Mouse (Mus musculus): Measurements from ENCODE around the gene 1700029I15Rik. TPM values are rescaled to one million over a fixed set of nuclear protein-coding genes. Genes with fewer than 3 reads are reported as not detected.

1700029I15Rik gene
- polyA plus RNA-seq, 1 experiment from 2014 or later = 1.7 TPM

GRCm38 (mm10) chr2:92430723-92431541 lies 48.6 kb downstream of the 1700029I15Rik start:
- peak overlapping the region; percentile 60 for H3K27ac ChIP-seq (ENCODE audit: poor library complexity, severe bottlenecking)
- H3K9me3 ChIP-seq (replicated peaks) = no peaks in the 10 kb centered on the region
- H3K4me3 ChIP-seq = peak overlapping the region; percentile 88
- H3K4me2 ChIP-seq = peak overlapping the region; percentile 89
- 56% methylated on average over 21 of the region's 21 CpGs for WGBS
- ATAC-seq (ENCODE audit: insufficient number of reproducible peaks, low FRiP score) = peak; percentile 34
- H3K9ac ChIP-seq = peak overlapping the region; percentile 91
- H3K36me3 ChIP-seq = peaks cover 7% of the 10 kb centered on the region; the same call in 1 of the 2 replicates
- H3K27me3 ChIP-seq (replicated peaks) = no peaks in the 10 kb centered on the region
- peaks cover 74% of the 10 kb centered on the region for H3K4me1 ChIP-seq (replicated peaks)

- H3K4me1 ChIP-seq (replicated peaks) = peaks cover 68% of the 10 kb centered on the region
- 0 out of 2 replicates have a peak, but pooled peaks cover under 1% of the 10 kb centered on the region for H3K36me3 ChIP-seq
- peak overlapping the region; percentile 91 for H3K9ac ChIP-seq
- no peaks in the 10 kb centered on the region for H3K9me3 ChIP-seq (replicated peaks)
- peak overlapping the region; percentile 60; the same call in 1 of the 2 replicates for H3K27ac ChIP-seq (ENCODE audit: poor library complexity, severe bottlenecking)
- 34% methylated on average over 11 of the region's 11 CpGs for WGBS
- H3K27me3 ChIP-seq (replicated peaks) = no peaks in the 10 kb centered on the region
- peak overlapping the region; percentile 88 for H3K4me3 ChIP-seq
- no peak for ATAC-seq (ENCODE audit: insufficient number of reproducible peaks, low FRiP score)
- peak overlapping the region; percentile 89 for H3K4me2 ChIP-seq
These were observed 49.4 kb downstream of the 1700029I15Rik start for GRCm38 (mm10) chr2:92431611-92432179.

GRCm38 (mm10) chr2:92432299-92433295 lies 50.3 kb downstream of the 1700029I15Rik start:
- Histone ChIP-seq H3K27ac (ENCODE audit: poor library complexity, severe bottlenecking) (no peak overlapping the region), H3K4me1 (replicated peaks) (peaks cover 59% of the 10 kb centered on the region), H3K36me3 (no peaks in the 10 kb centered on the region), H3K9ac (peak overlapping the region; percentile 91), H3K9me3 (replicated peaks) (no peaks in the 10 kb centered on the region), H3K4me2 (peak overlapping the region; percentile 89), H3K4me3 (peak overlapping the region; percentile 88), H3K27me3 (replicated peaks) (no peaks in the 10 kb centered on the region)
- ATAC-seq (ENCODE audit: insufficient number of reproducible peaks, low FRiP score) = no peak
- 48% methylated on average over 17 of the region's 17 CpGs for WGBS

- Histone ChIP-seq H3K4me3 (peak within 1 kb of the TSS; percentile 88), H3K27ac (ENCODE audit: poor library complexity, severe bottlenecking) (peak within 1 kb of the TSS; percentile 61), H3K4me1 (replicated peaks) (peaks cover 47% of the 10 kb centered on the region), H3K9me3 (replicated peaks) (no peaks in the 10 kb centered on the region), H3K27me3 (replicated peaks) (no peaks in the 10 kb centered on the region), H3K9ac (peak within 1 kb of the TSS; percentile 91), H3K4me2 (peak within 1 kb of the TSS; percentile 89), H3K36me3 (no peaks in the 10 kb centered on the region)
- WGBS = under 1% methylated on average over 74 of the region's 76 CpGs
- ATAC-seq (ENCODE audit: insufficient number of reproducible peaks, low FRiP score) = peak; percentile 98
These were observed 51.4 kb downstream of the 1700029I15Rik start, which contains the start of gene Cry2 for GRCm38 (mm10) chr2:92433578-92434374. Cry2 (minus strand) TSS chr2:92434043.

GRCm38 (mm10) chr2:92434375-92434745 lies 52.0 kb downstream of the 1700029I15Rik start:
- Histone ChIP-seq H3K4me1 (replicated peaks) (peaks cover 41% of the 10 kb centered on the region), H3K27ac (ENCODE audit: poor library complexity, severe bottlenecking) (no peak overlapping the region), H3K4me2 (peak overlapping the region; percentile 89), H3K9ac (peak overlapping the region; percentile 29; the same call in 1 of the 2 replicates), H3K4me3 (peak overlapping the region; percentile 88), H3K9me3 (replicated peaks) (no peaks in the 10 kb centered on the region), H3K27me3 (replicated peaks) (no peaks in the 10 kb centered on the region), H3K36me3 (no peaks in the 10 kb centered on the region)
- 11% methylated on average over 12 of the region's 12 CpGs for WGBS
- no peak for ATAC-seq (ENCODE audit: insufficient number of reproducible peaks, low FRiP score)

GRCm38 (mm10) chr2:92435023-92435422 lies 52.7 kb downstream of the 1700029I15Rik start:
- H3K4me3 ChIP-seq = no peak overlapping the region
- no peaks in the 10 kb centered on the region for H3K36me3 ChIP-seq
- H3K9ac ChIP-seq = no peak overlapping the region
- H3K27me3 ChIP-seq (replicated peaks) = peaks cover 5% of the 10 kb centered on the region; the same call in 1 of the 2 replicates
- WGBS = 59% methylated on average over 6 of the region's 6 CpGs
- no peaks in the 10 kb centered on the region for H3K9me3 ChIP-seq (replicated peaks)
- no peak for ATAC-seq (ENCODE audit: insufficient number of reproducible peaks, low FRiP score)
- H3K27ac ChIP-seq (ENCODE audit: poor library complexity, severe bottlenecking) = no peak overlapping the region
- peak overlapping the region; percentile 89; the same call in 1 of the 2 replicates for H3K4me2 ChIP-seq
- H3K4me1 ChIP-seq (replicated peaks) = peaks cover 35% of the 10 kb centered on the region

Small RNA genes within 50 kb of the gene (microRNA-seq; reads per million reads assigned to microRNA genes)
- gene Mir7000 = not detected

Other genes with a start within 250 kb of the 1700029I15Rik start
- 14.1 and 16.0 TPM in 2 replicates for gene Pex16, start 7.9 kb upstream of the 1700029I15Rik start, polyA plus RNA-seq (2016; fragmentation: Nextera tagmentation; extraction: Ambion mirVana)
- 1.2 and 1.8 TPM in 2 replicates for gene Large2, start 7.7 kb upstream of the 1700029I15Rik start, polyA plus RNA-seq (2016; fragmentation: Nextera tagmentation; extraction: Ambion mirVana)
- gene Mapk8ip1, start 18.7 kb downstream of the 1700029I15Rik start, polyA plus RNA-seq (2016; fragmentation: Nextera tagmentation; extraction: Ambion mirVana) = 6.8 and 7.9 TPM in 2 replicates
- gene Cry2, start 51.5 kb downstream of the 1700029I15Rik start, polyA plus RNA-seq (2016; fragmentation: Nextera tagmentation; extraction: Ambion mirVana) = 28.0 and 30.1 TPM in 2 replicates
- 10.1 and 10.6 TPM in 2 replicates for gene Slc35c1, start 78.0 kb downstream of the 1700029I15Rik start, polyA plus RNA-seq (2016; fragmentation: Nextera tagmentation; extraction: Ambion mirVana)
- gene Chst1, start 217.2 kb downstream of the 1700029I15Rik start, polyA plus RNA-seq (2016; fragmentation: Nextera tagmentation; extraction: Ambion mirVana) = 1.3 and 1.6 TPM in 2 replicates